Mouse (Mus musculus): ENCODE measurements around the gene Aloxe3. TPM values are rescaled to one million over a fixed set of nuclear protein-coding genes. Genes with fewer than 3 reads are reported as not detected.

Gene Aloxe3
- total and polyA plus RNA-seq, 3 experiments: 0.13 TPM; not detected in 2

- Histone ChIP-seq H3K36me3 (ENCODE audit: control insufficient read depth in 1 of 2, insufficient read depth in 2 of 2, low read length in 2 of 2) (peaks cover 0 to 3% of the 10 kb centered on the region in 2 experiments; a peak in 1 of 4 replicates), H3K79me2 (ENCODE audit: control insufficient read depth, insufficient read depth, low read length, poor library complexity) (no peaks in the 10 kb centered on the region), H3K9me3 (replicated peaks; ENCODE audit: insufficient read depth, low read length) (no peaks in the 10 kb centered on the region), H3K4me3 (ENCODE audit: control insufficient read depth in 1 of 2, insufficient read depth in 1 of 2, low read depth in 2 of 2, low read length in 2 of 2) (no peak overlapping the region), H3K9ac (ENCODE audit: control insufficient read depth, low read depth, low read length, poor library complexity, severe bottlenecking) (no peak overlapping the region), H3K4me1 (ENCODE audit: control insufficient read depth in 1 of 2, insufficient read depth in 2 of 2, low read length in 2 of 2) (peaks cover 0 to 12% of the 10 kb centered on the region in 2 experiments; a peak in 3 of 4 replicates), H3K27me3 (ENCODE audit: control insufficient read depth in 1 of 2, insufficient read depth in 2 of 2, low read length in 2 of 2) (no peaks in the 10 kb centered on the region; a peak in 3 of 4 replicates), H3K27ac (ENCODE audit: control insufficient read depth, low read depth, low read length) (no peak overlapping the region)
- TF ChIP-seq SMC3 (IDR thresholded peaks at IDR 0.05; ENCODE audit: low read depth, low read length): peak; percentile 9; the same call in 1 of the 2 replicates
- no peak for TF ChIP-seq EP300 (IDR thresholded peaks at IDR 0.05; ENCODE audit: low read depth in 1 of 2, low read length in 2 of 2)
- DNase-seq (ENCODE audit: low read depth, low spot score): no peak
Measured at GRCm38 (mm10) chr11:69080855-69081222, 44.9 kb upstream of the Aloxe3 start.

GRCm38 (mm10) chr11:69081613-69082012, 44.1 kb upstream of the Aloxe3 start:
- TF ChIP-seq EP300 (IDR thresholded peaks at IDR 0.05; ENCODE audit: low read depth in 1 of 2, low read length in 2 of 2) (no peak), MYB (IDR thresholded peaks at IDR 0.05; ENCODE audit: low read depth, low read length) (no peak), BHLHE40 (IDR thresholded peaks at IDR 0.05; ENCODE audit: borderline replicate concordance, low read depth, low read length) (no peak), JUND (IDR thresholded peaks at IDR 0.05; ENCODE audit: low read depth, low read length) (no peak), NELFE (IDR thresholded peaks at IDR 0.05; ENCODE audit: low read depth, low read length) (no peak), POLR2AphosphoS2 (IDR thresholded peaks at IDR 0.05; ENCODE audit: low read length) (no peak), SMC3 (IDR thresholded peaks at IDR 0.05; ENCODE audit: low read depth, low read length) (no peak), NRF1 (IDR thresholded peaks at IDR 0.05; ENCODE audit: insufficient read depth, low read depth, low read length, poor library complexity, severe bottlenecking) (no peak), ETS1 (IDR thresholded peaks at IDR 0.05; ENCODE audit: low read depth, low read length) (no peak)
- H3K36me3 ChIP-seq (ENCODE audit: control insufficient read depth in 1 of 2, insufficient read depth in 2 of 2, low read length in 2 of 2): peaks cover 0 to 3% of the 10 kb centered on the region in 2 experiments; a peak in 1 of 4 replicates
- H3K4me1 ChIP-seq (ENCODE audit: control insufficient read depth in 1 of 2, insufficient read depth in 2 of 2, low read length in 2 of 2): peaks cover 0 to 12% of the 10 kb centered on the region in 2 experiments; a peak in 3 of 4 replicates
- no peak overlapping the region for H3K27ac ChIP-seq (ENCODE audit: control insufficient read depth, low read depth, low read length)
- no peaks in the 10 kb centered on the region; a peak in 3 of 4 replicates for H3K27me3 ChIP-seq (ENCODE audit: control insufficient read depth in 1 of 2, insufficient read depth in 2 of 2, low read length in 2 of 2)
- DNase-seq (ENCODE audit: low read depth, low spot score): no peak
- H3K4me3 ChIP-seq (ENCODE audit: control insufficient read depth in 1 of 2, insufficient read depth in 1 of 2, low read depth in 2 of 2, low read length in 2 of 2): no peak overlapping the region
- no peaks in the 10 kb centered on the region for H3K79me2 ChIP-seq (ENCODE audit: control insufficient read depth, insufficient read depth, low read length, poor library complexity)
- no peak overlapping the region for H3K9ac ChIP-seq (ENCODE audit: control insufficient read depth, low read depth, low read length, poor library complexity, severe bottlenecking)
- no peaks in the 10 kb centered on the region for H3K9me3 ChIP-seq (replicated peaks; ENCODE audit: insufficient read depth, low read length)

GRCm38 (mm10) chr11:69085608-69086007, 40.1 kb upstream of the Aloxe3 start:
- peaks cover 2 to 5% of the 10 kb centered on the region in 2 experiments; a peak in 2 of 4 replicates for H3K36me3 ChIP-seq (ENCODE audit: control insufficient read depth in 1 of 2, insufficient read depth in 2 of 2, low read length in 2 of 2)
- no peak for DNase-seq (ENCODE audit: low read depth, low spot score)
- no peaks in the 10 kb centered on the region; a peak in 3 of 4 replicates for H3K27me3 ChIP-seq (ENCODE audit: control insufficient read depth in 1 of 2, insufficient read depth in 2 of 2, low read length in 2 of 2)
- H3K9ac ChIP-seq (ENCODE audit: control insufficient read depth, low read depth, low read length, poor library complexity, severe bottlenecking): no peak overlapping the region
- H3K27ac ChIP-seq (ENCODE audit: control insufficient read depth, low read depth, low read length): no peak overlapping the region
- H3K4me1 ChIP-seq (ENCODE audit: control insufficient read depth in 1 of 2, insufficient read depth in 2 of 2, low read length in 2 of 2): peaks cover 3 to 16% of the 10 kb centered on the region in 2 experiments; a peak in 3 of 4 replicates
- H3K79me2 ChIP-seq (ENCODE audit: control insufficient read depth, insufficient read depth, low read length, poor library complexity): peaks cover 17% of the 10 kb centered on the region
- H3K9me3 ChIP-seq (replicated peaks; ENCODE audit: insufficient read depth, low read length): no peaks in the 10 kb centered on the region
- TF ChIP-seq UBTF (IDR thresholded peaks at IDR 0.05; ENCODE audit: borderline replicate concordance, insufficient read depth, low read depth, low read length): no peak
- TF ChIP-seq CTCF (IDR thresholded peaks at IDR 0.05 in 2 of 3, conservative IDR thresholded peaks at IDR 0.05 in 1 of 3; ENCODE audit: control insufficient read depth in 1 of 3, insufficient read depth in 1 of 3, low read depth in 2 of 3, low read length in 3 of 3, poor library complexity in 1 of 3, severe bottlenecking in 1 of 3): no peak
- TF ChIP-seq GATA1 (IDR thresholded peaks at IDR 0.05; ENCODE audit: low read depth, low read length): no peak
- TF ChIP-seq CHD2 (IDR thresholded peaks at IDR 0.05; ENCODE audit: low read length): no peak
- H3K4me3 ChIP-seq (ENCODE audit: control insufficient read depth in 1 of 2, insufficient read depth in 1 of 2, low read depth in 2 of 2, low read length in 2 of 2): no peak overlapping the region
